Mouse (Mus musculus) midbrain, embryonic 14.5 days (tissue): ENCODE measurements around the gene Pak3. TPM values are rescaled to one million over a fixed set of nuclear protein-coding genes. Genes with fewer than 3 reads are reported as not detected.
A peak's percentile ranks its signal among the peaks of the same experiment; 100 is the strongest.

Experiments used
- ATAC-seq: fragments of 200-750 bp; cut with Nextera tagmentation; 2 replicates; pipeline ENCODE4 v1.8.0; 2017; ENCODE audit warnings: moderate number of reproducible peaks, moderate library complexity; ENCODE audit not compliant: low FRiP score, low TSS enrichment
- DNase-seq: peaks from one replicate; pipeline ENCODE4 v3.0.0-alpha.2; 2015
- H3K27ac ChIP-seq: fragments of 300-500 bp; sonication (generic); replicated peaks from 2 replicates; pipeline ENCODE4 v1.5.1; 2014; ENCODE audit warnings: mild to moderate bottlenecking, low read depth, low read length, moderate library complexity
- H3K27me3 ChIP-seq: fragments of 300-500 bp; sonication (generic); 2 replicates; pipeline ENCODE4 v1.6.1; 2014; ENCODE audit warnings: low read length, control low read depth, mixed read lengths; ENCODE audit not compliant: control insufficient read depth, insufficient read depth
- H3K36me3 ChIP-seq: fragments of 300-500 bp; sonication (generic); 2 replicates; pipeline ENCODE4 v1.6.1; 2014; ENCODE audit warnings: low read length, control low read depth; ENCODE audit not compliant: control insufficient read depth, insufficient read depth
- H3K4me1 ChIP-seq: fragments of 300-500 bp; sonication (generic); 2 replicates; pipeline ENCODE4 v1.6.1; 2014; ENCODE audit warnings: mild to moderate bottlenecking, antibody characterized with exemption, low read length, control low read depth; ENCODE audit not compliant: control insufficient read depth, insufficient read depth
- H3K4me2 ChIP-seq: fragments of 300-500 bp; sonication (generic); 2 replicates; pipeline ENCODE4 v1.6.1; 2014; ENCODE audit warnings: mild to moderate bottlenecking, low read length, moderate library complexity
- H3K4me3 ChIP-seq: fragments of 300-500 bp; sonication (generic); replicated peaks from 2 replicates; pipeline ENCODE4 v1.5.1; 2014; ENCODE audit warnings: low read depth, low read length
- H3K9ac ChIP-seq: fragments of 300-500 bp; sonication (generic); replicated peaks from 2 replicates; pipeline ENCODE4 v1.6.1; 2014; ENCODE audit warnings: mild to moderate bottlenecking, low read length, moderate library complexity
- H3K9me3 ChIP-seq: fragments of 300-500 bp; sonication (generic); 2 replicates; pipeline ENCODE4 v1.6.1; 2016; ENCODE audit warnings: low read length, control low read depth, mixed read lengths; ENCODE audit not compliant: control insufficient read depth
- WGBS: fragments of 180-500 bp; shearing (Covaris S2); extraction: QIAGEN DNeasy Blood & Tissue Kit; methylation state at CpG from one replicate; pipeline ENCODE4 v1.1.7; 2014; 5-methylcytosine and 5-hydroxymethylcytosine counted together
- polyA plus RNA-seq: library from polyadenylated mRNA; unstranded; fragments of >200 nt; fragmentation: Nextera tagmentation; extraction: Ambion mirVana; gene quantifications from 2 replicates; pipeline ENCODE4 v1.2.1, GENCODE M21; 2014

Pak3 gene
- polyA plus RNA-seq, 1 experiment from 2014 or later: 249 TPM

GRCm38 (mm10) chrX:143678566-143678965 lies 160.2 kb downstream of the Pak3 start:
- 76% methylated on average over 2 of the region's 2 CpGs for WGBS

DNA sequence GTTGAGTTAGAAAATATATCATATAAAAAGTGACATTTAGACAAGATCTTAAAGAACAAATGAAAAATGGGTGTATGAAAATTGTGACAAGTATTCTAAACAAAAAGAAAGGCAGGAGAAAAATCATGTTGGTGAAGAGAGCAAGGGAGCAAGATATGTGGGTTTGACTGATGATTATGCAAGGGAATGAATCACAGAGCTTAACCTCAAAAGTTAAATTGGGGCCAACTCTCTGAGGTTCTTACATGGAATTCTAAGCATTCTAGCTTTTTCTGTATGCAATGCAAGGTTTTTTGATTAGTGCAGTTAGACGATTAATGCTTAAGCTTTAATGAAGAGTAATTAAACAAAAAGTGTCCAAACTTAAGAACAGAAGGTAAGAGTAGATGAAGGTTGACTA lies 203.9 kb downstream of the Pak3 start:
- Histone ChIP-seq H3K4me1 (no peaks in the 10 kb centered on the region), H3K9me3 (no peaks in the 10 kb centered on the region), H3K27ac (no peak overlapping the region), H3K9ac (no peak overlapping the region), H3K4me2 (no peak overlapping the region), H3K4me3 (no peak overlapping the region), H3K36me3 (no peaks in the 10 kb centered on the region), H3K27me3 (no peaks in the 10 kb centered on the region)
- DNase-seq: no peak
- WGBS: 92% methylated on average over 1 of the region's 1 CpGs
- ATAC-seq: no peak

More at GRCm38 (mm10) chrX:143678566-143678965, 160.2 kb downstream of the Pak3 start:
- Histone ChIP-seq H3K9ac (no peak overlapping the region), H3K27ac (no peak overlapping the region), H3K36me3 (no peaks in the 10 kb centered on the region), H3K4me3 (no peak overlapping the region), H3K4me1 (no peaks in the 10 kb centered on the region), H3K4me2 (no peak overlapping the region), H3K9me3 (no peaks in the 10 kb centered on the region), H3K27me3 (no peaks in the 10 kb centered on the region)
- no peak for ATAC-seq
- no peak for DNase-seq

GRCm38 (mm10) chrX:143725411-143725810 lies 207.0 kb downstream of the Pak3 start:
- H3K9ac ChIP-seq: no peak overlapping the region
- 91% methylated on average over 3 of the region's 3 CpGs for WGBS
- ATAC-seq: no peak
- no peak for DNase-seq
- no peaks in the 10 kb centered on the region for H3K36me3 ChIP-seq
- no peaks in the 10 kb centered on the region for H3K27me3 ChIP-seq
- no peak overlapping the region for H3K4me2 ChIP-seq
- no peak overlapping the region for H3K4me3 ChIP-seq
- H3K27ac ChIP-seq: no peak overlapping the region
- H3K9me3 ChIP-seq: no peaks in the 10 kb centered on the region
- H3K4me1 ChIP-seq: no peaks in the 10 kb centered on the region

DNA sequence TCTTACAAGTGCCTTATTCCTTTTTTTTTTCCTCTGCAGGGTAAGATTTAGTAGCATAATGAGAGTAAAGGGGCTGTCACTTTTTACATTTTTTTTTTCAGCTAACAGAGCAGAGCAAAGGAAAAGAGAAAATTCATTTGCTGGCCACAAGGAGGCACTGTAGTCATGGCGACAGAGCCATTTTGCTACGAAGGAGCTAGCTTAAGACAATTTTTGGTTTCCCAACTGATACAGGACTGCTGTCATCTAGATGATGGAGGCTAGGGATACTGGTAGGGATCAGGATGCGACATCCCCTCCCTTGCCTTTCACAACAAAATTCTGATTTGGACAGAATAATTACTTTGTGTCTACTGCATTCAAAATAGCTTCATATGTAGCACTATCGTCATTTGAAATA lies 217.6 kb downstream of the Pak3 start:
- 43% methylated on average over 4 of the region's 4 CpGs for WGBS
- no peak overlapping the region for H3K4me2 ChIP-seq
- no peak overlapping the region for H3K4me3 ChIP-seq
- no peaks in the 10 kb centered on the region for H3K4me1 ChIP-seq
- no peak overlapping the region for H3K9ac ChIP-seq
- DNase-seq (peak; percentile 50), ATAC-seq (no peak)
- H3K27me3 ChIP-seq: no peaks in the 10 kb centered on the region
- H3K27ac ChIP-seq: no peak overlapping the region
- 0 out of 2 replicates have a peak, but pooled peaks cover 2% of the 10 kb centered on the region for H3K36me3 ChIP-seq
- H3K9me3 ChIP-seq: no peaks in the 10 kb centered on the region

GRCm38 (mm10) chrX:143739171-143739570 lies 220.8 kb downstream of the Pak3 start:
- Histone ChIP-seq H3K27me3 (no peaks in the 10 kb centered on the region), H3K4me2 (no peak overlapping the region), H3K4me3 (no peak overlapping the region), H3K27ac (no peak overlapping the region), H3K36me3 (0 out of 2 replicates have a peak, but pooled peaks cover 2% of the 10 kb centered on the region), H3K9me3 (no peaks in the 10 kb centered on the region), H3K9ac (no peak overlapping the region), H3K4me1 (no peaks in the 10 kb centered on the region)
- ATAC-seq (no peak; the same call in 1 of the 2 replicates), DNase-seq (peak; percentile 76)
- WGBS: 21% methylated on average over 2 of the region's 2 CpGs

DNA sequence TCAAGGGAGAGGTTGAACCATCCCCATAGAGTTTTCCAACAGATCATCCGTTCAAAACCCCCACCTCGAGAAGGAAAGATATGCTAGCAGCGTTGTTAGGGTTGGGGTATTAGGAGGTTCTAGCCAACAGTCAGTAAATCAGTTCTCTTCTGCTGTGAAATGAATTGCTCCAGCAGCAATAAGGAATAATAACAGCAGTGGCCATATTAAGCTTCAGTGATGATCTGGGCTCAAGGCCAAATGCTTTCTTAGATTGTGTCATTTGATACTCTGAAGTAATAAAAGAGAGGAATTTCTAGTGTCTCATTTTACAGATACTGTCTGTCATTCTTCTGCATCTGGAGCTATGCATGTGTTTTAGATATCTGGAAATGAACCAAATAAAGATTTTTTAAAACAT lies 244.2 kb downstream of the Pak3 start:
- Histone ChIP-seq H3K36me3 (no peaks in the 10 kb centered on the region), H3K9me3 (no peaks in the 10 kb centered on the region), H3K9ac (no peak overlapping the region), H3K4me1 (no peaks in the 10 kb centered on the region), H3K27ac (no peak overlapping the region), H3K4me2 (no peak overlapping the region), H3K4me3 (no peak overlapping the region), H3K27me3 (no peaks in the 10 kb centered on the region)
- 77% methylated on average over 3 of the region's 3 CpGs for WGBS
- DNase-seq: no peak
- no peak for ATAC-seq

GRCm38 (mm10) chrX:143815948-143816347 lies 297.6 kb downstream of the Pak3 start:
- 91% methylated on average over 1 of the region's 1 CpGs for WGBS
- no peak overlapping the region for H3K27ac ChIP-seq
- H3K9me3 ChIP-seq: no peaks in the 10 kb centered on the region
- H3K36me3 ChIP-seq: no peaks in the 10 kb centered on the region
- H3K27me3 ChIP-seq: no peaks in the 10 kb centered on the region
- DNase-seq (no peak), ATAC-seq (no peak)
- H3K4me2 ChIP-seq: no peak overlapping the region
- no peaks in the 10 kb centered on the region for H3K4me1 ChIP-seq
- no peak overlapping the region for H3K4me3 ChIP-seq
- no peak overlapping the region for H3K9ac ChIP-seq

DNA sequence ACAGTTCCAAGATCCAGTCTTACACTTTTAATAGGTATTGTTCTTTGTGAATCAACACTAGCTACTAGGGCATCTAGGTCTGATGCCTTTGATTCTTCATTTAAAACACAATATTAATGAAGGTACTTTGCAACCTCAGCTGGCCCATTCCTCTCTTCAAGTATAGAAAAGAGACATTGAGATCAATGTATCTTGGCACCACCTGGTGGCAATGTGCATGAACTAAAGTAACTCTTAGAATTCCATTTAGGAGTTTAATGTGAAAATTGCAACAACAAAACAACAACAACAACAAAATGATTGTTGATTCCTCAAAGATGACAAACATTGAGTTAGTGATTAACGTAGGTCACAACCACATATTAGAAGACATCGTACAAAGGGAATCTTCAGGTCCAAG lies 300.6 kb downstream of the Pak3 start:
- ATAC-seq (no peak), DNase-seq (peak; percentile 24)
- H3K4me2 ChIP-seq: no peak overlapping the region
- no peaks in the 10 kb centered on the region for H3K27me3 ChIP-seq
- no peaks in the 10 kb centered on the region for H3K4me1 ChIP-seq
- no peaks in the 10 kb centered on the region for H3K9me3 ChIP-seq
- 92% methylated on average over 2 of the region's 2 CpGs for WGBS
- H3K4me3 ChIP-seq: no peak overlapping the region
- no peaks in the 10 kb centered on the region for H3K36me3 ChIP-seq
- no peak overlapping the region for H3K27ac ChIP-seq
- no peak overlapping the region for H3K9ac ChIP-seq

DNA sequence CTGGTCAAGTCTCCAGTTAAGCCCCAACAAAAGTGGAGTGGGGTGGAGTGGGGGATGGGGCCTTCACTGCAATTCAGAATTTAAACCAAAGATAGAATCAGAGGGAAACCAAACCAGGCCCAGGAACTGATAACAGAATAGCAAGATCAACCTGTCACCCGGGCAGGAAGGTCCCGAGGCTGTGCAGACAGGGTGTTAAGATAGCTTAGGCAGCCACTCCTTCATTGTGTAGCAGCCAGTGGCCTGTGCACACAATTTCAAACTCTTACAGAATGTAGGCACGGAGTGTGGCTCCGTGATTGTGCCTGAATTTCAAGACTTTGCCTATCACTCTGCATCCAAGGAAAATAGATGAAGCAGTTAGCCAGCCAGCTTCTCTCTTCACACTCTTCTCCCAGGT lies 308.1 kb downstream of the Pak3 start:
- Histone ChIP-seq H3K4me3 (no peak overlapping the region), H3K4me1 (no peaks in the 10 kb centered on the region), H3K27me3 (no peaks in the 10 kb centered on the region), H3K36me3 (no peaks in the 10 kb centered on the region), H3K4me2 (no peak overlapping the region), H3K9me3 (no peaks in the 10 kb centered on the region), H3K27ac (no peak overlapping the region), H3K9ac (no peak overlapping the region)
- 63% methylated on average over 4 of the region's 4 CpGs for WGBS
- ATAC-seq (no peak), DNase-seq (no peak)
